Mouse (Mus musculus) MEL (cell line): Measurements from ENCODE around the gene Frat1. TPM values are rescaled to one million over a fixed set of nuclear protein-coding genes. Genes with fewer than 3 reads are reported as not detected.

Source experiments
- DNase-seq: peaks from one replicate; pipeline ENCODE4 v3.0.0; 2011; ENCODE audit warnings: low read depth, low spot score
- H3K27ac ChIP-seq: 2 replicates; pipeline ENCODE4 v1.5.1; 2012; ENCODE audit warnings: low read depth, mild to moderate bottlenecking, control low read depth, low read length, moderate library complexity; ENCODE audit not compliant: control insufficient read depth
- H3K27me3 ChIP-seq, 2 experiments: fragments of 150-350 bp in 1 of 2; sonication (generic) in 1 of 2; 2 replicates each; pipeline ENCODE4 v1.6.1; 2012; ENCODE audit warnings: low read length in 2 of 2, mild to moderate bottlenecking in 2 of 2, improper control_type of control experiment in 1 of 2, moderate library complexity in 1 of 2; ENCODE audit not compliant: insufficient read depth in 2 of 2, control insufficient read depth in 1 of 2
- H3K36me3 ChIP-seq, 2 experiments: 2 replicates each; pipeline ENCODE4 v1.6.1; 2012 to 2014; ENCODE audit warnings: low read length in 2 of 2, improper control_type of control experiment in 1 of 2, inconsistent platforms in 1 of 2, mild to moderate bottlenecking in 1 of 2; ENCODE audit not compliant: insufficient read depth in 2 of 2, control insufficient read depth in 1 of 2
- H3K4me1 ChIP-seq, 2 experiments: fragments of 150-350 bp in 1 of 2; sonication (generic) in 1 of 2; 2 replicates each; pipeline ENCODE4 v1.6.1; 2012; ENCODE audit warnings: low read length in 2 of 2, improper control_type of control experiment in 1 of 2, mild to moderate bottlenecking in 1 of 2; ENCODE audit not compliant: insufficient read depth in 2 of 2, control insufficient read depth in 1 of 2
- H3K4me3 ChIP-seq, 2 experiments: fragments of 150-350 bp in 1 of 2; sonication (generic) in 1 of 2; 2 replicates each; pipeline ENCODE4 v1.5.1; 2012; ENCODE audit warnings: low read depth in 2 of 2, low read length in 2 of 2, mild to moderate bottlenecking in 2 of 2, moderate library complexity in 2 of 2, control low read depth in 1 of 2, improper control_type of control experiment in 1 of 2; ENCODE audit not compliant: control insufficient read depth in 1 of 2, insufficient read depth in 1 of 2
- H3K79me2 ChIP-seq: 2 replicates; pipeline ENCODE4 v1.6.1; 2012; ENCODE audit warnings: mild to moderate bottlenecking, low read length, moderate library complexity; ENCODE audit not compliant: control insufficient read depth, poor library complexity, insufficient read depth
- H3K9ac ChIP-seq: 2 replicates; pipeline ENCODE4 v1.6.1; 2012; ENCODE audit warnings: low read depth, mild to moderate bottlenecking, control low read depth, low read length, moderate library complexity; ENCODE audit not compliant: control insufficient read depth, poor library complexity, severe bottlenecking
- H3K9me3 ChIP-seq: fragments of 150-350 bp; sonication (generic); replicated peaks from 2 replicates; pipeline ENCODE4 v1.6.1; 2012; ENCODE audit warnings: mild to moderate bottlenecking, low read length, improper control_type of control experiment, moderate library complexity; ENCODE audit not compliant: insufficient read depth
- BHLHE40 ChIP-seq: IDR thresholded peaks from 2 replicates; pipeline ENCODE4 v1.6.1; 2012; ENCODE audit warnings: low read depth, mild to moderate bottlenecking, inconsistent platforms, low read length, improper control_type of control experiment, borderline replicate concordance
- CHD1 ChIP-seq: IDR thresholded peaks from 2 replicates; pipeline ENCODE4 v1.6.1; 2012; ENCODE audit warnings: low read depth, mild to moderate bottlenecking, inconsistent platforms, low read length, improper control_type of control experiment
- CHD2 ChIP-seq: IDR thresholded peaks from 2 replicates; pipeline ENCODE4 v1.6.1; 2011; ENCODE audit warnings: low read length, improper control_type of control experiment
- CTCF ChIP-seq, 3 experiments: IDR thresholded peaks in 2 of 3; conservative IDR thresholded peaks in 1 of 3; 2 replicates each; pipeline ENCODE4 v1.5.1; 2011 to 2012; ENCODE audit warnings: low read length in 3 of 3, low read depth in 2 of 3, mild to moderate bottlenecking in 2 of 3, improper control_type of control experiment in 1 of 3, inconsistent platforms in 1 of 3, mixed read lengths in 1 of 3, moderate library complexity in 1 of 3; ENCODE audit not compliant: control insufficient read depth in 1 of 3, insufficient read depth in 1 of 3, poor library complexity in 1 of 3, severe bottlenecking in 1 of 3
- E2F4 ChIP-seq: IDR thresholded peaks from 2 replicates; pipeline ENCODE4 v1.6.1; 2011; ENCODE audit warnings: low read depth, low read length, improper control_type of control experiment, borderline replicate concordance
- ELF1 ChIP-seq: IDR thresholded peaks from 2 replicates; pipeline ENCODE4 v1.6.1; 2014; ENCODE audit warnings: low read depth, mild to moderate bottlenecking, inconsistent platforms, low read length, improper control_type of control experiment, moderate library complexity
- EP300 ChIP-seq, 2 experiments: IDR thresholded peaks; 2 replicates each; pipeline ENCODE4 v1.6.1; 2011; ENCODE audit warnings: improper control_type of control experiment in 2 of 2, low read length in 2 of 2, low read depth in 1 of 2, mild to moderate bottlenecking in 1 of 2
- ETS1 ChIP-seq: IDR thresholded peaks from 2 replicates; pipeline ENCODE4 v1.6.1; 2012; ENCODE audit warnings: low read depth, mild to moderate bottlenecking, inconsistent platforms, low read length, improper control_type of control experiment, moderate library complexity
- GABPA ChIP-seq: IDR thresholded peaks from 2 replicates; pipeline ENCODE4 v1.6.1; 2012; ENCODE audit warnings: low read depth, mild to moderate bottlenecking, inconsistent platforms, low read length, improper control_type of control experiment, moderate library complexity
- HCFC1 ChIP-seq: IDR thresholded peaks from 2 replicates; pipeline ENCODE4 v1.6.1; 2012; ENCODE audit warnings: low read depth, mild to moderate bottlenecking, inconsistent platforms, low read length, improper control_type of control experiment, moderate library complexity
- JUND ChIP-seq: IDR thresholded peaks from 2 replicates; pipeline ENCODE4 v1.6.1; 2011; ENCODE audit warnings: low read depth, mild to moderate bottlenecking, improper control_type of control experiment, low read length
- KAT2A ChIP-seq: conservative IDR thresholded peaks from 2 replicates; pipeline ENCODE4 v1.6.1; 2012; ENCODE audit warnings: low read depth, low read length, improper control_type of control experiment, inconsistent platforms
- MAX ChIP-seq: IDR thresholded peaks from 2 replicates; pipeline ENCODE4 v1.6.1; 2011; ENCODE audit warnings: low read length, improper control_type of control experiment
- MAZ ChIP-seq: IDR thresholded peaks from 2 replicates; pipeline ENCODE4 v1.6.1; 2012; ENCODE audit warnings: low read depth, mild to moderate bottlenecking, inconsistent platforms, low read length, improper control_type of control experiment
- MEF2A ChIP-seq: IDR thresholded peaks from 2 replicates; pipeline ENCODE4 v1.6.1; 2014; ENCODE audit warnings: low read depth, mild to moderate bottlenecking, inconsistent platforms, low read length, improper control_type of control experiment; ENCODE audit not compliant: poor library complexity, insufficient replicate concordance, severe bottlenecking; ENCODE audit errors: extremely low read depth
- MYB ChIP-seq: IDR thresholded peaks from 2 replicates; pipeline ENCODE4 v1.6.1; 2011; ENCODE audit warnings: mild to moderate bottlenecking, low read depth, low read length, improper control_type of control experiment
- MYC ChIP-seq: IDR thresholded peaks from 2 replicates; pipeline ENCODE4 v1.6.1; 2011; ENCODE audit warnings: low read depth, mild to moderate bottlenecking, low read length, improper control_type of control experiment, moderate library complexity
- NRF1 ChIP-seq: IDR thresholded peaks from 2 replicates; pipeline ENCODE4 v1.6.1; 2014; ENCODE audit warnings: low read depth, mild to moderate bottlenecking, inconsistent platforms, low read length, improper control_type of control experiment, moderate library complexity; ENCODE audit not compliant: poor library complexity, insufficient read depth, severe bottlenecking
- POLR2A ChIP-seq, 2 experiments: IDR thresholded peaks; 2 replicates each; pipeline ENCODE4 v1.6.1; 2011 to 2012; ENCODE audit warnings: low read length in 2 of 2, mild to moderate bottlenecking in 2 of 2, control low read depth in 1 of 2, improper control_type of control experiment in 1 of 2, low read depth in 1 of 2, moderate library complexity in 1 of 2; ENCODE audit not compliant: control insufficient read depth in 1 of 2, insufficient read depth in 1 of 2, poor library complexity in 1 of 2
- POLR2AphosphoS2 ChIP-seq: IDR thresholded peaks from 2 replicates; pipeline ENCODE4 v1.6.1; 2011; ENCODE audit warnings: low read length, improper control_type of control experiment
- POLR2AphosphoS5 ChIP-seq: IDR thresholded peaks from 2 replicates; pipeline ENCODE4 v1.6.1; 2012; ENCODE audit warnings: low read depth, borderline replicate concordance, mild to moderate bottlenecking, inconsistent platforms, low read length, moderate library complexity, mixed read lengths
- RAD21 ChIP-seq: IDR thresholded peaks from 2 replicates; pipeline ENCODE4 v1.6.1; 2011; ENCODE audit warnings: mild to moderate bottlenecking, low read depth, low read length, improper control_type of control experiment
- RCOR1 ChIP-seq: IDR thresholded peaks from 2 replicates; pipeline ENCODE4 v1.6.1; 2012; ENCODE audit warnings: low read depth, mild to moderate bottlenecking, inconsistent platforms, low read length, improper control_type of control experiment
- SIN3A ChIP-seq: IDR thresholded peaks from 2 replicates; pipeline ENCODE4 v1.6.1; 2012; ENCODE audit warnings: low read length, improper control_type of control experiment, inconsistent platforms
- SMC3 ChIP-seq: IDR thresholded peaks from 2 replicates; pipeline ENCODE4 v1.6.1; 2011; ENCODE audit warnings: low read depth, low read length, improper control_type of control experiment
- TAL1 ChIP-seq: IDR thresholded peaks from 2 replicates; pipeline ENCODE4 v1.6.1; 2012; ENCODE audit warnings: mild to moderate bottlenecking, inconsistent platforms, low read length, moderate library complexity, mixed read lengths
- TCF12 ChIP-seq: IDR thresholded peaks from 2 replicates; pipeline ENCODE4 v1.6.1; 2014; ENCODE audit warnings: low read depth, mild to moderate bottlenecking, inconsistent platforms, low read length, improper control_type of control experiment, moderate library complexity
- UBTF ChIP-seq: IDR thresholded peaks from 2 replicates; pipeline ENCODE4 v1.6.1; 2012; ENCODE audit warnings: low read depth, mild to moderate bottlenecking, inconsistent platforms, low read length, improper control_type of control experiment, moderate library complexity, borderline replicate concordance; ENCODE audit not compliant: insufficient read depth
- USF1 ChIP-seq: IDR thresholded peaks from 2 replicates; pipeline ENCODE4 v1.6.1; 2014; ENCODE audit warnings: low read depth, mild to moderate bottlenecking, inconsistent platforms, low read length, improper control_type of control experiment, moderate library complexity
- USF2 ChIP-seq, 2 experiments: IDR thresholded peaks; 2 replicates each; pipeline ENCODE4 v1.6.1; 2011 to 2012; ENCODE audit warnings: improper control_type of control experiment in 2 of 2, low read length in 2 of 2, borderline replicate concordance in 1 of 2, inconsistent platforms in 1 of 2, low read depth in 1 of 2, mild to moderate bottlenecking in 1 of 2; ENCODE audit not compliant: insufficient read depth in 1 of 2
- ZC3H11A ChIP-seq: IDR thresholded peaks from 2 replicates; pipeline ENCODE4 v1.6.1; 2012; ENCODE audit warnings: low read depth, mild to moderate bottlenecking, inconsistent platforms, low read length, improper control_type of control experiment
- ZNF384 ChIP-seq: IDR thresholded peaks from 2 replicates; pipeline ENCODE4 v1.6.1; 2012; ENCODE audit warnings: low read depth, mild to moderate bottlenecking, inconsistent platforms, low read length, improper control_type of control experiment
- polyA plus RNA-seq, 2 experiments: library from polyadenylated mRNA; stranded (reverse) in 1 of 2; unstranded in 1 of 2; fragments of >175 nt in 1 of 2; fragments of >200 nt in 1 of 2; gene quantifications; 2 replicates each; pipeline versions ENCODE4 v1.2.1 to v1.2.4; 2012; ENCODE audit warnings: low replicate concordance in 2 of 2, low read depth in 1 of 2; ENCODE audit not compliant: insufficient read length in 2 of 2, insufficient read depth in 1 of 2, missing spikeins in 1 of 2
- total RNA-seq: library from RNA; depleted of rRNA; stranded (reverse); fragments of 300-350 nt; gene quantifications from 2 replicates; pipeline ENCODE4 v1.2.3, GENCODE M21; 2012

Gene Frat1
- total and polyA plus RNA-seq, 3 experiments, result 31.5 to 36.0 TPM; not detected in 1

DNA sequence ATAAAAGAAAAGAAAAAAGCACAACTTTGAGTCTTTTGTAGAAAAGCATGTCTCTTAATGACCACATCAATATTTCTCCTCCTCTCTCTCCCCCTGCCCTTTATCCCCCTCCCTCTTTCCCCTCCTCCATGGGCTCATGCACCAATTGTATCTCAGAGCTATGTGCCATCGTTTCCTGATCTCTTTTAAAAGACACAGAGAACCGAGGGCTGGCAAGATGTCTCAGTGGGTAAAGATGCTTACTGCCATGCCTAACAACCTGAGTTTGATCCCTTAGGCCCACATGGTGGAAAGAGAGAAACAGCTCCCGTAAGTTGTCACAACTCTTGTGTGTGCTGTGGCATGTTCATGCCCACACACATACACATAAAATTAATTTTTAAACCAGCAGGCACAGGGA lies 6.9 kb downstream of the Frat1 start (continued):
- no peak for TF ChIP-seq SIN3A
- no peak for TF ChIP-seq MYB
- TF ChIP-seq ETS1, result no peak
- TF ChIP-seq ZNF384, result no peak
- peak; percentile 8; the same call in 1 of the 2 replicates for TF ChIP-seq SMC3
- 0 out of 2 replicates have a peak, but pooled peaks have one; percentile 36 for TF ChIP-seq MAX
- TF ChIP-seq USF2 (IDR thresholded peaks at IDR 0.05; ENCODE audit: borderline replicate concordance in 1 of 2, insufficient read depth in 1 of 2, low read depth in 1 of 2, low read length in 2 of 2), result no peak

DNA sequence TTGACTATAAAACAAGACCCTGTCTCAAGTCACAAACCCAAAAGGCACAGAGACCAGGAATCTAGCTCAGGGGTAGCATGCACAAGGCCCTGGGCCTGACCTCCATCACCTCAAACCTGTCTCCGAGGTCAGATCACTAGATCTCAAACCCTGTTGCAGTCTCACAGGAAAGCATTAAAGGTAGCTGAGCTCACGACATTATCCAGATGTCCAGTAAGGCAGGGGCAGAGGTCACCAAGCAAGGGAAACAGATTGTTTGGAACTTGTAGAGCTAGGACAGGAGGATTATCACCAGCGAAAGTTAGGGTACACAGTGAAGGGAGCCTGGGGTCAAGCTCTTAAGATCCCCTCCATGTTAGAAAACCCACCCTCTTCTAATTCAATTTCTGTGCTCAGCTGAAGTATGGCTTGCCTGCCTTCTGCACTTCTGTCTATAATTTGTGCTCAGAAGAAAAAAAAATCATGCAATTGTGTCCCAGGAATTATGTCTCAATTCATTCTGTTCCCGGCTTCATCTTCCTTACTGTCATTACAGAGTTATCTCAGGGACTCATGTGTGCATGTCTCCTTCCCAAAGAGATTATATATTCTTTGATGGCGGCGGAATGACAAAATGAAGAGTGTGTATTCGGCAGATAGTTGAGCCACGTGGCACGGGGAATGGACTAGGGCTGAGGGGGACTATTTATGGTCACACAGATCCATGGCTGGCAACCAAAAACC lies 7.6 kb downstream of the Frat1 start:
- Histone ChIP-seq H3K27me3 (no peaks in the 10 kb centered on the region), H3K9ac (peak overlapping the region; percentile 57), H3K4me3 (peak overlapping the region; percentile 26 to 53), H3K9me3 (no peaks in the 10 kb centered on the region), H3K79me2 (peaks cover 6% of the 10 kb centered on the region), H3K4me1 (peaks cover 34 to 62% of the 10 kb centered on the region in 2 experiments), H3K36me3 (peaks cover 0 to 58% of the 10 kb centered on the region in 2 experiments; a peak in 2 of 4 replicates), H3K27ac (peak overlapping the region; percentile 94)
- DNase-seq, result no peak
- no peak for TF ChIP-seq ZC3H11A
- peak in 1 of 2 experiments; percentile 76; a peak in 3 of 4 replicates for TF ChIP-seq EP300 (IDR thresholded peaks at IDR 0.05; ENCODE audit: low read depth in 1 of 2, low read length in 2 of 2)
- TF ChIP-seq MYB, result 0 out of 2 replicates have a peak, but pooled peaks have one; percentile 1
- TF ChIP-seq CHD1, result peak; percentile 97
- peak; percentile 65; the same call in 1 of the 2 replicates for TF ChIP-seq MEF2A
- TF ChIP-seq BHLHE40, result no peak
- no peak for TF ChIP-seq POLR2AphosphoS2
- TF ChIP-seq JUND, result no peak
- no peak for TF ChIP-seq GABPA
- no peak for TF ChIP-seq ELF1
- peak; percentile 56; the same call in 1 of the 2 replicates for TF ChIP-seq ZNF384
- TF ChIP-seq MAZ, result 0 out of 2 replicates have a peak, but pooled peaks have one; percentile 40
- TF ChIP-seq KAT2A, result no peak
- no peak for TF ChIP-seq CHD2
- no peak for TF ChIP-seq USF2 (IDR thresholded peaks at IDR 0.05; ENCODE audit: borderline replicate concordance in 1 of 2, insufficient read depth in 1 of 2, low read depth in 1 of 2, low read length in 2 of 2)
- TF ChIP-seq RCOR1, result no peak
- no peak; a peak in 1 of 4 replicates for TF ChIP-seq POLR2A (IDR thresholded peaks at IDR 0.05; ENCODE audit: control insufficient read depth in 1 of 2, insufficient read depth in 1 of 2, low read depth in 1 of 2, low read length in 2 of 2, poor library complexity in 1 of 2)
- no peak for TF ChIP-seq SMC3
- TF ChIP-seq MAX, result peak; percentile 98
- TF ChIP-seq TCF12, result peak; percentile 88
- TF ChIP-seq TAL1, result peak; percentile 74
- TF ChIP-seq MYC, result peak; percentile 98
- TF ChIP-seq UBTF, result no peak
- TF ChIP-seq E2F4, result no peak
- no peak for TF ChIP-seq HCFC1
- TF ChIP-seq CTCF (IDR thresholded peaks at IDR 0.05 in 2 of 3, conservative IDR thresholded peaks at IDR 0.05 in 1 of 3; ENCODE audit: control insufficient read depth in 1 of 3, insufficient read depth in 1 of 3, low read depth in 2 of 3, low read length in 3 of 3, poor library complexity in 1 of 3, severe bottlenecking in 1 of 3), result no peak
- TF ChIP-seq RAD21, result no peak
- TF ChIP-seq SIN3A, result no peak
- peak; percentile 89 for TF ChIP-seq USF1
- TF ChIP-seq NRF1, result no peak
- no peak for TF ChIP-seq POLR2AphosphoS5
